Mouse (Mus musculus) small intestine, adult 2 months (tissue): ENCODE measurements at regions not wholly inside any gene's neighbourhood (a gene's known extent, or its start where the extent isn't known, plus 50 kb on each side); places are given as distances from the start of the nearest gene placed in this dataset.
A peak's percentile ranks its signal among the peaks of the same experiment; 100 is the strongest.

ENCODE experiments used
- CTCF ChIP-seq: fragments of 200-500 bp; IDR thresholded peaks from 2 replicates; pipeline ENCODE4 v1.5.1; 2012; ENCODE audit warnings: low read depth, mild to moderate bottlenecking, control low read depth, inconsistent platforms, low read length, moderate library complexity, mixed read lengths; ENCODE audit not compliant: insufficient replicate concordance, insufficient read length; ENCODE audit errors: extremely low read depth
- POLR2A ChIP-seq: fragments of 200-500 bp; IDR thresholded peaks from 2 replicates; pipeline ENCODE4 v1.6.1; 2012; ENCODE audit warnings: low read depth, mild to moderate bottlenecking, control low read depth, inconsistent platforms, low read length, moderate library complexity

- no peak for TF ChIP-seq POLR2A
- TF ChIP-seq CTCF: peak; percentile 53; the same call in 1 of the 2 replicates
These were observed 550.8 kb downstream of the Rnf144a start for GRCm38 (mm10) chr12:25864113-25864852.
